Mouse (Mus musculus) heart, adult 2 months (tissue): ENCODE results near the gene Kank2. TPM values are rescaled to one million over a fixed set of nuclear protein-coding genes. Genes with fewer than 3 reads are reported as not detected.
A peak's percentile ranks its signal among the peaks of the same experiment; 100 is the strongest.

ENCODE experiments used
- DNase-seq, 2 experiments: peaks; one replicate each; pipeline ENCODE4 v3.0.0; 2021
- H3K27ac ChIP-seq: fragments of 200-600 bp; 2 replicates; pipeline ENCODE4 v1.8.1; 2022
- H3K27me3 ChIP-seq: fragments of 200-500 bp; 2 replicates; pipeline ENCODE4 v1.6.1; 2012; ENCODE audit warnings: mild to moderate bottlenecking, low read length, inconsistent platforms, mixed read lengths; ENCODE audit not compliant: control insufficient read depth, insufficient read depth
- H3K36me3 ChIP-seq: fragments of 200-500 bp; 2 replicates; pipeline ENCODE4 v1.6.1; 2012; ENCODE audit warnings: low read length, inconsistent platforms; ENCODE audit not compliant: control insufficient read depth, insufficient read depth
- H3K4me1 ChIP-seq: fragments of 200-500 bp; 2 replicates; pipeline ENCODE4 v1.6.1; 2011; ENCODE audit warnings: low read length; ENCODE audit not compliant: control insufficient read depth, insufficient read depth
- H3K4me3 ChIP-seq: fragments of 200-600 bp; 2 replicates; pipeline ENCODE4 v1.8.1; 2022
- H3K79me2 ChIP-seq: fragments of 200-500 bp; replicated peaks from 2 replicates; pipeline ENCODE4 v1.6.1; 2012; ENCODE audit warnings: mild to moderate bottlenecking, inconsistent platforms, low read length, moderate library complexity, mixed read lengths; ENCODE audit not compliant: control insufficient read depth, insufficient read depth
- H3K9ac ChIP-seq: fragments of 200-500 bp; 2 replicates; pipeline ENCODE4 v1.6.1; 2012; ENCODE audit warnings: low read depth, mild to moderate bottlenecking, control low read depth, inconsistent platforms, low read length, mixed read lengths
- CTCF ChIP-seq: fragments of 200-600 bp; IDR thresholded peaks from 2 replicates; pipeline ENCODE4 v1.8.1; 2022; ENCODE audit warnings: antibody characterized with exemption, mild to moderate bottlenecking, moderate library complexity
- EP300 ChIP-seq: fragments of 200-500 bp; IDR thresholded peaks from 2 replicates; pipeline ENCODE4 v1.6.1; 2011; ENCODE audit warnings: low read depth, low read length, control low read depth; ENCODE audit not compliant: insufficient read depth
- POLR2A ChIP-seq: fragments of 200-500 bp; IDR thresholded peaks from 2 replicates; pipeline ENCODE4 v1.6.1; 2011; ENCODE audit warnings: mild to moderate bottlenecking, low read depth, low read length, control low read depth; ENCODE audit not compliant: insufficient read depth
- WGBS: fragments of 180-500 bp; shearing (Covaris S2); methylation state at CpG from one replicate; pipeline ENCODE4 v1.1.7; 2018; 5-methylcytosine and 5-hydroxymethylcytosine counted together
- intact Hi-C: fragments of 180-260 bp; cut with DNase I; formaldehyde crosslinking; loops from one replicate; pipeline ENCODE4 v1.15.1; 2025
- polyA plus RNA-seq: library from polyadenylated mRNA; depleted of rRNA; stranded (reverse); fragments of >200 nt; gene quantifications from 2 replicates; pipeline ENCODE4 v1.2.3, GENCODE M21; 2012
- total RNA-seq, 2 experiments: library from RNA; stranded (reverse); gene quantifications; 2 replicates each; pipeline ENCODE4 v1.2.3; 2021

Kank2 gene
- total and polyA plus RNA-seq, 3 experiments, result 45.3 to 62.9 (median 57.3) TPM

DNA sequence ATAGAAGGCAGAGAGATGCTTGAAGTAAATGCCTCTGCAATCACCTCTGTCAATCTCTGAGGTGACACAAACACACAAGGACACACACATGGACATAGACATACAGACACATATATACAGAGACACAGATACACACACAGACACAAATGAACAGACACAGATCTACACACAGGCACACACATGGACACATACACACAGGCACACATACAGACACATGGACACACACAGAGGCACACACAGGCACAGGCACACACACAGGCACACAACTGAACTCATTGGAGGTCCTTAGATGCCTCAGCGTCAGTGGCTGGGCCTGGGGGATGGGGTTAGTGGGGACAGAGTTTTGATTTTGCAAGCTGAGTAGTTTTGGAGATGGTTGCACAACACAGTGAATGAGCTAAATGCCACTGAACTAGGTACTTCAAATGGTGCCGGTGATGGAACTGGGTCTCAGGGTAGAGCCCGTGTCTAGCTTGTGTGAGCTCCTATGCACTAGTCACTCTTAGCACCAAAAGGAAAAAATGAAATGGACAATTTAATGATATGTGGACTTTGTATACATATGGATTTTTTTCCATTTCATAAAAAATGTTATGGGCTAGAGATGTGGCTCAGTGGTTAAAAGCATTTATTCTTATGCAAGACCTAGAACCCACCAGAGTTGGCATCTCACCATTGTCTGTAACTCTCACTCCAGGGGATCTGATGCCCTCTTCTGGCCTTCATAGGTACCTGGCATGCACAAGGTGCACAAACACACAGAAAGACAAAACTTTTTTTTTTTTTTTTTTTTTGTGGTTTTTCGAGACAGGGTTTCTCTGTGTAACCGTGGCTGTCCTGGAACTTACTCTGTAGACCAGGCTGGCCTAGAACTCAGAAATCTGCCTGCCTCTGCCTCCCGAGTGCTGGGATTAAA lies 34.2 kb downstream of the Kank2 start:
- DNase-seq, result no peak

GRCm38 (mm10) chr9:21762135-21762534 lies 36.4 kb downstream of the Kank2 start:
- TF ChIP-seq POLR2A (no peak; the same call in 1 of the 2 replicates), EP300 (peak; percentile 80; the same call in 1 of the 2 replicates), CTCF (no peak)
- Histone ChIP-seq H3K27me3 (no peaks in the 10 kb centered on the region), H3K9ac (no peak overlapping the region), H3K79me2 (no peaks in the 10 kb centered on the region), H3K4me3 (no peak overlapping the region), H3K36me3 (peaks cover under 1% of the 10 kb centered on the region; the same call in 1 of the 2 replicates), H3K27ac (peak overlapping the region; percentile 56), H3K4me1 (peaks cover 5% of the 10 kb centered on the region)
- intact Hi-C loops, result no loop called here
- DNase-seq, result peak in 1 of 2 experiments; percentile 73

More for the DNA sequence above, 34.2 kb downstream of the Kank2 start:
- TF ChIP-seq EP300 (no peak), CTCF (peak; percentile 23; the same call in 1 of the 2 replicates), POLR2A (no peak)
- 87% methylated on average over 6 of the region's 6 CpGs for WGBS
- no peak overlapping the region for H3K4me3 ChIP-seq
- intact Hi-C loops, result no loop called here
- H3K4me1 ChIP-seq, result peaks cover 19% of the 10 kb centered on the region
- H3K27me3 ChIP-seq, result no peaks in the 10 kb centered on the region
- peaks cover 18% of the 10 kb centered on the region for H3K36me3 ChIP-seq
- H3K27ac ChIP-seq, result no peak overlapping the region
- no peaks in the 10 kb centered on the region for H3K79me2 ChIP-seq
- H3K9ac ChIP-seq, result no peak overlapping the region

- DNase-seq, result peak; percentile 94 to 95
- no peaks in the 10 kb centered on the region for H3K27me3 ChIP-seq
- H3K36me3 ChIP-seq, result no peaks in the 10 kb centered on the region
- H3K4me3 ChIP-seq, result peak within 1 kb of the TSS; percentile 72
- peak within 1 kb of the TSS; percentile 60 for H3K27ac ChIP-seq
- intact Hi-C loops, result no loop called here
- H3K9ac ChIP-seq, result peak within 1 kb of the TSS; percentile 64
- peak; percentile 63 for TF ChIP-seq CTCF
- peak; percentile 51 for TF ChIP-seq POLR2A
- no peak for TF ChIP-seq EP300
- peaks cover 4% of the 10 kb centered on the region for H3K4me1 ChIP-seq
- WGBS, result under 1% methylated on average over 54 of the region's 54 CpGs
- H3K79me2 ChIP-seq, result no peaks in the 10 kb centered on the region
These were observed 38.1 kb downstream of the Kank2 start, which contains the start of gene Spc24 for GRCm38 (mm10) chr9:21760155-21761088. TSS of gene Spc24 (minus strand) at chr9:21760303.

- peak overlapping the region; percentile 50 for H3K27ac ChIP-seq
- TF ChIP-seq EP300 (no peak), POLR2A (no peak), CTCF (no peak)
- H3K79me2 ChIP-seq, result no peaks in the 10 kb centered on the region
- peak overlapping the region; percentile 64 for H3K9ac ChIP-seq
- no peaks in the 10 kb centered on the region for H3K27me3 ChIP-seq
- WGBS, result 3% methylated on average over 20 of the region's 20 CpGs
- no peak for DNase-seq
- H3K4me3 ChIP-seq, result peak overlapping the region; percentile 72
- no peaks in the 10 kb centered on the region for H3K36me3 ChIP-seq
- H3K4me1 ChIP-seq, result peaks cover 5% of the 10 kb centered on the region
- intact Hi-C loops, result no loop called here
These were observed 38.8 kb downstream of the Kank2 start for GRCm38 (mm10) chr9:21759718-21760117.

DNA sequence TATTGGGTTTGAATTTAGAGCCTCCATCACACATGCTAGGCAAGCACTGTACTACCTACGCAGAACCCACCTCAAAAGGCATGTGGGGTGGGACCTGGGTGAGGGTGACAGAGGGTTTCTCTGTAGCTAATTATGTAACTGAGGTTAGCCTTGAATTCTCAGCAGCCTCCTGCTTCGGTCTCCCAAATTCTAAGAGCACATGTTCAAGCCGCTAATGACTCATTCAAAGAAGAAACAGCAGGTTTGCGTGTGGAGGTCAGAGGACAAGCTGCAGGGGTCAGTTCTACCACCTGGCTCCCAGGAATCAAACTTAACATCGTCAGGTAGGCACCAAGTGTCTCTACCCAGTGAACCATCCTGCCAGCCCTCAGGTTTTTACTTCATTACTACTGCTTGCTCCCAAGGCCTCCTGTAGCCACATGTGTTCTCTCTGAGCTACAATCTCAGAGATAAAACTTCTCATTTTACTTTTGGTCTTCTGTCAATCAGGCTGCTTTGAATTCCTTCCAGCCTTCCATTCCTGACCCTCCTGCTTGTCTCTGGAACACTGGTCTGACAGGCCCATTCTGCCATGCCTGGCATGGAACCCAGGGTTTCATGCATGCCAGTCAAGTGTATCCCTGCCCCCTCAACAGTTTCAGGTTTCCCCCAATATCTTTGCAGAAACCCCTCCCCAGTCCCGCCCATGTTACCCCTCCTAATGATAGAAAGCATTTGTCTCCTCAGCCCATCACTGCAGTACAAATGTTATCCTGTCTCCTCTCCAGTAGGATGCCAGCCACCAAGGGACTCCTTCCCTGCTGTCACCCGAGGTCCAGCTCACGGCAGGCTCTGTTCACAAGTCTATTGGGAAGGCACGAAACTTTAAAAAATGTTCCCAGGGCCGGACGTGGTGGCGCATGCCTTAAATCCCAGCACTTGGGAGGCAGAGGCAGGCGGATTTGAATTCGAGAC lies 39.7 kb downstream of the Kank2 start:
- intact Hi-C loops, result no loop called here
- H3K4me1 ChIP-seq, result peaks cover 12% of the 10 kb centered on the region
- H3K36me3 ChIP-seq, result no peaks in the 10 kb centered on the region
- TF ChIP-seq POLR2A (no peak), CTCF (no peak), EP300 (no peak)
- no peak overlapping the region for H3K27ac ChIP-seq
- H3K9ac ChIP-seq, result no peak overlapping the region
- no peak for DNase-seq
- no peaks in the 10 kb centered on the region for H3K27me3 ChIP-seq
- H3K79me2 ChIP-seq, result no peaks in the 10 kb centered on the region
- H3K4me3 ChIP-seq, result no peak overlapping the region
- WGBS, result 74% methylated on average over 14 of the region's 14 CpGs
